Mouse (Mus musculus) heart, adult 8-10 months (tissue): ENCODE measurements around the gene Tmc1. TPM values are rescaled to one million over a fixed set of nuclear protein-coding genes. Genes with fewer than 3 reads are reported as not detected.

ENCODE experiments used
- DNase-seq: peaks from one replicate; pipeline ENCODE4 v3.0.0; 2022; ENCODE audit warnings: low spot score
- total RNA-seq, 4 experiments: library from RNA; stranded (reverse); gene quantifications; 2 replicates each; pipeline ENCODE4 v1.2.4; 2022

Tmc1 gene
- total RNA-seq, 4 experiments from 2014 or later: not detected

GRCm38 (mm10) chr19:20797558-20798101, 156.4 kb downstream of the Tmc1 start:
- DNase-seq: peak; percentile 19

- DNase-seq: no peak
These were observed 158.0 kb downstream of the Tmc1 start for GRCm38 (mm10) chr19:20796001-20796400.

GRCm38 (mm10) chr19:20794999-20795398, 159.0 kb downstream of the Tmc1 start:
- DNase-seq: no peak

GRCm38 (mm10) chr19:20792811-20793210, 161.2 kb downstream of the Tmc1 start:
- no peak for DNase-seq

GRCm38 (mm10) chr19:20787289-20787688, 166.7 kb downstream of the Tmc1 start:
- no peak for DNase-seq

- DNase-seq: no peak
These were observed 178.3 kb downstream of the Tmc1 start for GRCm38 (mm10) chr19:20775681-20776080.

- DNase-seq: no peak
These were observed 180.1 kb downstream of the Tmc1 start for GRCm38 (mm10) chr19:20773941-20774340.

GRCm38 (mm10) chr19:20764214-20764613, 189.8 kb downstream of the Tmc1 start:
- peak; percentile 9 for DNase-seq

GRCm38 (mm10) chr19:20761675-20762426, 192.2 kb downstream of the Tmc1 start:
- DNase-seq: no peak

GRCm38 (mm10) chr19:20761119-20761518, 192.9 kb downstream of the Tmc1 start:
- no peak for DNase-seq

GRCm38 (mm10) chr19:20744630-20745029, 209.4 kb downstream of the Tmc1 start:
- no peak for DNase-seq

Other genes with a start within 250 kb of the Tmc1 start
- gene Aldh1a7, start 226.6 kb downstream of the Tmc1 start, total RNA-seq: under 1 TPM in 3 of 4 experiments, not detected in 1; 0.11 to 0.44 (median 0.37) TPM